Comparison of ENCODE assay signal across 9 mouse cellular contexts in the genomic region with DNA sequence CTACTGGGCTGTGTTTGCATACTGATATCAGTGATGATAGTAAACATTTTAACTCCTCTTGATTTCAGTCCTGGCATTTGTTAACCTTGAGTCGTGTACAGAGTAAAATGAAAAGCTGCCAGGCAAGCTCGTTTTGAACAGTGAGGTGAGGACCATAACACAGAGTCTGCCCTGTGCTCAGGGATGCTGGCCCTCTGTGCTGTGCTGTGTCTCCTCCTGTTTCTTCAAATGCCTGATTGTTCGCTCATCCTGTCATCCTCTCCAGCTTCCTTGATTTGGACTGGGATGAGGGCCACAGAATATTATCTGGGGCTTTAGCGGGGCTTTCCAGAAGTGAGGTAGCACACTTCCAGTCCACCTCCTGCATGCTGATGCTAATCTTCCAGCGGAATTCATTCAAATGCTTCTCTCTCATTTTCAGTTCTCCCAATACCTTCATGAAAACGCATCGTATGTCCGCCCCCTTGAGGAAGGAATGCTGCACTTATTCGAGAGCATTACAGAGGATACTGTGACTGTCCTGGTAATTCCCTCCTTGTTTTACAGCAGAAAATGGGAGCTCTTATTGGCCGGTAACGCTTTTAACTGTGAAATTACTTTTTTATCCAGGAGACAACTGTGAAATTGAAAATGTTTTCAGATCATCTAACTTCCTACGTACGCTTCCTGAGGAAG. TPM values are rescaled to one million over a fixed set of nuclear protein-coding genes. Genes with fewer than 3 reads are reported as not detected.
A peak's percentile ranks its signal among the peaks of the same experiment; 100 is the strongest.
DNase-seq lines count a peak whose midpoint lies in the region; ATAC-seq and TF ChIP-seq lines count a peak whose summit lies in the region.
"Had no signal": no experiment of that assay in that cellular context is flagged by ENCODE, and none has a peak within 500 bp of the region (broad histone marks: within the 10 kb centered on the region; RNA-seq: fewer than 3 reads in every experiment).

No protein-coding gene starts in this region.

- no peaks in the 10 kb centered on the region for H3K27me3 ChIP-seq in thymus, adult 2 months (ENCODE audit: control insufficient read depth, insufficient read depth, low read length)
- H3K27me3 ChIP-seq in kidney, adult 2 months (replicated peaks; ENCODE audit: control insufficient read depth, insufficient read depth, low read length): no peaks in the 10 kb centered on the region
- H3K27me3 ChIP-seq in limb, embryonic 11.5 days (ENCODE audit: control insufficient read depth, insufficient read depth, low read length): no peaks in the 10 kb centered on the region
- H3K27me3 ChIP-seq in neural tube, embryonic 14.5 days (ENCODE audit: control insufficient read depth, insufficient read depth, low read length): no peaks in the 10 kb centered on the region
- H3K27me3 ChIP-seq: limb, embryonic 15.5 days had no signal

- peak; percentile 40 for DNase-seq in thymus, adult 2 months
- DNase-seq in thymus, postnatal 10 days (ENCODE audit: low spot score in 2 of 2): no peak
- peak; percentile 22 to 51 for DNase-seq in gastrocnemius, adult 8-10 months (ENCODE audit: low spot score in 2 of 2)
- DNase-seq in kidney, adult 2 months: peak; percentile 91
- peak; percentile 79 for DNase-seq in limb, embryonic 11.5 days (ENCODE audit: low spot score)

- no peak for TF ChIP-seq CTCF in thymus, adult 2 months (IDR thresholded peaks at IDR 0.05; ENCODE audit: borderline replicate concordance, control insufficient read depth, extremely low read depth, insufficient read depth, low read length, poor library complexity)
- peak; percentile 67 for TF ChIP-seq CTCF in cortical plate, adult 2 months (IDR thresholded peaks at IDR 0.05; ENCODE audit: extremely low read depth, insufficient read depth, low read length)
- TF ChIP-seq CTCF in kidney, adult 2 months (conservative IDR thresholded peaks at IDR 0.05; ENCODE audit: insufficient read depth, insufficient read length, low read depth, low read length): peak; percentile 43; the same call in 1 of the 2 replicates

- no peak overlapping the region for H3K9ac ChIP-seq in limb, embryonic 11.5 days (ENCODE audit: low read length)
- no peak overlapping the region for H3K9ac ChIP-seq in neural tube, embryonic 14.5 days (replicated peaks; ENCODE audit: low read depth, low read length)
- H3K9ac ChIP-seq: limb, embryonic 15.5 days had no signal

- no peak for ATAC-seq in limb, embryonic 11.5 days (ENCODE audit: insufficient number of reproducible peaks, low FRiP score, low TSS enrichment, low read depth)
- peak; percentile 62 for ATAC-seq in neural tube, embryonic 14.5 days (ENCODE audit: low read depth)
- ATAC-seq in erythroblast, adult 5-6 weeks (replicated peaks; ENCODE audit: low FRiP score, poor library complexity, severe bottlenecking): no peak

- H3K4me1 ChIP-seq in thymus, adult 2 months (replicated peaks; ENCODE audit: control insufficient read depth, insufficient read depth, low read length): peaks cover 25% of the 10 kb centered on the region
- no peaks in the 10 kb centered on the region for H3K4me1 ChIP-seq in cortical plate, adult 2 months (ENCODE audit: control insufficient read depth, insufficient read depth, low read length)
- peaks cover 24% of the 10 kb centered on the region for H3K4me1 ChIP-seq in kidney, adult 2 months (ENCODE audit: control insufficient read depth, insufficient read depth, low read length)
- H3K4me1 ChIP-seq in limb, embryonic 11.5 days (ENCODE audit: control insufficient read depth, insufficient read depth, low read length): peaks cover under 1% of the 10 kb centered on the region; the same call in 1 of the 2 replicates
- no peaks in the 10 kb centered on the region for H3K4me1 ChIP-seq in neural tube, embryonic 14.5 days (ENCODE audit: control insufficient read depth, insufficient read depth, low read length)

- no peak overlapping the region for H3K4me3 ChIP-seq in thymus, adult 2 months (ENCODE audit: control insufficient read depth, insufficient read depth, low read length)
- no peak overlapping the region for H3K4me3 ChIP-seq in cortical plate, adult 2 months (ENCODE audit: insufficient read depth, low read length)
- no peak overlapping the region for H3K4me3 ChIP-seq in kidney, adult 2 months (ENCODE audit: insufficient read depth, low read depth, low read length)
- H3K4me3 ChIP-seq in limb, embryonic 11.5 days (ENCODE audit: low read depth, low read length): no peak overlapping the region
- H3K4me3 ChIP-seq in neural tube, embryonic 14.5 days (ENCODE audit: low read depth, low read length): no peak overlapping the region
- H3K4me3 ChIP-seq: limb, embryonic 15.5 days had no signal

- TF ChIP-seq POLR2A in thymus, adult 2 months (IDR thresholded peaks at IDR 0.05; ENCODE audit: control insufficient read depth, extremely low read depth, insufficient read depth, low read length, poor library complexity): no peak
- no peak for TF ChIP-seq POLR2A in cortical plate, adult 2 months (IDR thresholded peaks at IDR 0.05; ENCODE audit: extremely low read depth, insufficient read depth, low read length)
- TF ChIP-seq POLR2A in kidney, adult 2 months (IDR thresholded peaks at IDR 0.05; ENCODE audit: low read depth, low read length): no peak

- H3K36me3 ChIP-seq in thymus, adult 2 months (ENCODE audit: control insufficient read depth, insufficient read depth, low read length): peaks cover 20% of the 10 kb centered on the region; the same call in 1 of the 2 replicates
- H3K36me3 ChIP-seq in kidney, adult 2 months (ENCODE audit: control insufficient read depth, insufficient read depth, low read length): no peaks in the 10 kb centered on the region; the same call in 1 of the 2 replicates
- no peaks in the 10 kb centered on the region for H3K36me3 ChIP-seq in limb, embryonic 11.5 days (ENCODE audit: control insufficient read depth, insufficient read depth, low read length)
- H3K36me3 ChIP-seq in neural tube, embryonic 14.5 days (ENCODE audit: control insufficient read depth, insufficient read depth, low read length): peaks cover 12% of the 10 kb centered on the region; the same call in 1 of the 2 replicates

- no peak overlapping the region for H3K27ac ChIP-seq in thymus, adult 2 months (ENCODE audit: control insufficient read depth, insufficient read depth, low read length)
- H3K27ac ChIP-seq in cortical plate, adult 2 months (ENCODE audit: insufficient read depth, low read length): no peak overlapping the region
- H3K27ac ChIP-seq in kidney, adult 2 months (ENCODE audit: insufficient read depth, low read depth, low read length): no peak overlapping the region
- no peak overlapping the region for H3K27ac ChIP-seq in limb, embryonic 11.5 days (replicated peaks; ENCODE audit: low read depth, low read length)
- 0 out of 2 replicates have a peak overlapping the region, but pooled peaks have one; percentile 12 for H3K27ac ChIP-seq in neural tube, embryonic 14.5 days (ENCODE audit: low read depth, low read length)
- H3K27ac ChIP-seq: limb, embryonic 15.5 days had no signal

- H3K4me2 ChIP-seq in limb, embryonic 11.5 days (ENCODE audit: low read depth, severe bottlenecking): no peak overlapping the region
- no peak overlapping the region for H3K4me2 ChIP-seq in neural tube, embryonic 14.5 days (ENCODE audit: low read depth, low read length)
- H3K4me2 ChIP-seq: limb, embryonic 15.5 days had no signal

- no peaks in the 10 kb centered on the region for H3K9me3 ChIP-seq in limb, embryonic 11.5 days (ENCODE audit: control insufficient read depth, low read length)
- H3K9me3 ChIP-seq in neural tube, embryonic 14.5 days (ENCODE audit: control insufficient read depth, low read length): no peaks in the 10 kb centered on the region
- H3K9me3 ChIP-seq: limb, embryonic 15.5 days had no signal

- WGBS in thymus, adult 2 months: 90% methylated on average over 13 of the region's 13 CpGs
- WGBS in kidney, adult 2 months: 30% methylated on average over 13 of the region's 13 CpGs
- 41% methylated on average over 13 of the region's 13 CpGs for WGBS in limb, embryonic 11.5 days
- 37% methylated on average over 13 of the region's 13 CpGs for WGBS in neural tube, embryonic 14.5 days

RNA-seq across cellular contexts. Expression of gene Ppp1r21, which starts 28.4 kb away (rescaled TPM):
- polyA plus RNA-seq in thymus, adult 2 months (2012; rRNA removed): 40.9 and 43.9 TPM in 2 replicates
- polyA plus RNA-seq in cortical plate, adult 2 months (2012; rRNA removed): 82.2 and 86.6 TPM in 2 replicates
- 1 to 10 TPM; 5.5 to 6.8 (median 6.0) TPM for total RNA-seq in gastrocnemius, adult 8-10 months (2022)
- 39.5 and 47.7 TPM in 2 replicates for polyA plus RNA-seq in kidney, adult 2 months (2012; rRNA removed)
- 22.6 and 24.1 TPM in 2 replicates for polyA plus RNA-seq in limb, embryonic 11.5 days (2014; fragmentation: Nextera tagmentation; extraction: Ambion mirVana)
- polyA plus RNA-seq in neural tube, embryonic 14.5 days (2014; fragmentation: Nextera tagmentation; extraction: Ambion mirVana): 58.6 and 62.0 TPM in 2 replicates
- 15.9 and 16.3 TPM in 2 replicates for total RNA-seq in erythroblast, adult 5-6 weeks (2015; ENCODE audit: low replicate concordance)
- total RNA-seq in erythroblast, adult 5-6 weeks (2017; ENCODE audit: low replicate concordance): 12.8 and 13.6 TPM in 2 replicates

RNA-seq across cellular contexts. Expression of gene Ston1, which starts 39.2 kb away (rescaled TPM):
- 6.5 and 8.8 TPM in 2 replicates for polyA plus RNA-seq in thymus, adult 2 months (2012; rRNA removed)
- 3.1 and 4.6 TPM in 2 replicates for polyA plus RNA-seq in cortical plate, adult 2 months (2012; rRNA removed)
- 1 to 10 TPM; 2.8 to 7.0 (median 3.9) TPM for total RNA-seq in gastrocnemius, adult 8-10 months (2022)
- polyA plus RNA-seq in kidney, adult 2 months (2012; rRNA removed): 22.5 and 25.6 TPM in 2 replicates
- 5.2 and 6.9 TPM in 2 replicates for polyA plus RNA-seq in limb, embryonic 11.5 days (2014; fragmentation: Nextera tagmentation; extraction: Ambion mirVana)
- polyA plus RNA-seq in neural tube, embryonic 14.5 days (2014; fragmentation: Nextera tagmentation; extraction: Ambion mirVana): 1.8 and 2.7 TPM in 2 replicates
- total RNA-seq in erythroblast, adult 5-6 weeks (2015; ENCODE audit: low replicate concordance): not detected in 2 replicates
- not detected in 2 replicates for total RNA-seq in erythroblast, adult 5-6 weeks (2017; ENCODE audit: low replicate concordance)

Comparison
In these comparisons a context has a peak if more than half of its experiments do, and no peak if none do; other contexts are left out.
1. DNase-seq: peak in thymus, adult 2 months (single experiment), gastrocnemius, adult 8-10 months (2 of 2), kidney, adult 2 months (single experiment) and limb, embryonic 11.5 days (single experiment); none in thymus, postnatal 10 days (0 of 2).